Mouse (Mus musculus): ENCODE data around the gene Neu2.

The Neu2 gene

DNA sequence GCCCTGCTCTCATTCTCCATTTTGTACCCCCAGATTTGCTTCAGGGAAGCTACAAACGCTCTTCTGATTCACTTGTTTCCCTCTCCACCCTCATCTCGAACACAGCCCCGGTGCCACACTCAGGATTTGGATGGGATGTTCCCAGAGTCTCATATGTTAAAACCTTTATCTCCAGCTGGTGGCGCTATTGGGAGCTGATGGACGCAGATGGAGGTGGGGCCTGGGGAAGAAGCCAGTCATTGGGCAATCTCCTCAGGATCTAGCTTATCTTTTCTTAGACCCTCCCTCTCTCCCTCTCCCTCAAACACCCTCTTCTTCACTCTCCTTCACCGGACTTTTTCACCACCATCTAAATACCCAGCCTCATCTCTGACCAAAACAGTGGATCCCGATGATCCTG lies 31.9 kb downstream of the Neu2 start:
- peak; percentile 25 for DNase-seq (ENCODE audit: low spot score)

DNA sequence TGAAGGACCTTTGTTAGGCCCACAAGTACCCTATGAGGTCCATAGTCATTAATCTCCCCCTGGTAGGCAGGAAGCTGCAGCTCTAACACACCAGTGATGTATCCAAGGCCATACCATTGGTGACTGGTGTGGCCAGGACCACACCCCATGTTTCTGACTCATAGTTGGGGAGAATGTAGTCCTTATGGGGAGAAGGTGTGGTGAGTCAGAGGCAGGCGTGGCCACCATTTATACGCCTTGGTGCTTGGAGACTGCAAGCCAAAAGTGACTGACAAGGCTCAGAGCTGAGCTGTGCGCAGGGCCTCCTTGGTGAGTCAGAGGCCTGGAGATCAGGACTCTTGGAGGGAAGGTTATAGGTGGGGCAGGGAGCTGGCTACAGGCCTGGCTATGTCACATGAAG lies 41.3 kb downstream of the Neu2 start:
- DNase-seq (ENCODE audit: low spot score): no peak

DNA sequence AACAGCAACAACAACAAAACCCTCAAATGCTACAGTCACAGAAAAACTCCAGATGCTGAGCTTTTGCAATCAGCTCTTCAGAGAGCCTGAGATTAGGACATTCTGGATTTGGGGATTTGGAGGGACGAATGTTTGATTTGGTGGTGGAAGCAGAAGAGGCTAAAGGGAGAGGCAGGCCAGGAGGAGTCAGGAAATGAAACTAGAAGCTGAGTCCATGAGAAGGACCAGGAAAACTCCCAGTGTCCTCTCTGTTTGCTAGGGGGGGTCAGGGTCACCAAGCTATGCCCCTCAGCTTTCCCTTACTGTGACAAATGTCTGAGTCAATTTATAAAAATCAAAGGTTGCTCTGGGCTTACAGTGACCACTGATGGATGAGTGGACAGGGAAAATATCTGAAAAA lies 43.9 kb downstream of the Neu2 start:
- DNase-seq (ENCODE audit: low spot score): no peak

DNA sequence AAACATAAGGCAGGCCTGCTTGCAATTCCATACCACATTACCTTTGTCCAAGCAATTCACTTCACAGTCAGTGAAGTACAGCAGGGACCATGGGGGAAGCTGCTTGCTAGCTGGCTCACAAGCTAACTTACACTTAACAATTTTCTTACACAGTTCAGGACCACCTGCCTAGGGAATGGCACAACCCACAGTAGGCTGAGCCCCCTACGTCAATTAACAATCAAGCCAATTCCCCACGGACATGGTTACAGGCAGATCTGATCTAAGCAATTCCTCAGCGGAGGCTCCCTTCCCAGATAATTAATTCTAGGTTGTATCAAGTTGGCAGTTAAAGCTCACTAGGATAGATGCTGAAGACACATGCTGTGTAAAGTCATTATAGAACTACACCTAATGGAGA lies 53.3 kb downstream of the Neu2 start:
- DNase-seq (ENCODE audit: low spot score): no peak

DNA sequence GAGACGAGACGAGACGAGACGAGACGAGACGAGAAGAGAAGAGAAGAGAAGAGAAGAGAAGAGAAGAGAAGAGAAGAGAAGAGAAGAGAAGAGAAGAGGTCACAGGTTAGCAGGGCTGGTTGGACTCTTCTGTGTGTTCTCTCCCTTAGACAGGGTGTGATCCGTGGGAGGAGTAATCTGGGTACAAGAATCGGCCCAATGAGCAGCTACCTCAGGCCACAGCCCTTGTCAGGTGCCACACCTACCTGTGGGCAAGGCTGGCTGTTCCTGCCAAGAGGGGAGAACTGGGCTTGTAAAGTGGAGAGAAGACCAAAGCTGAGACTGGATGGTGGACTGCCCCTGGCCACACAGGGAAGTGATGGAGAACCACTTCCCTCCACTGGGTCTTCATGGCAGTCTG lies 56.1 kb downstream of the Neu2 start:
- no peak for DNase-seq (ENCODE audit: low spot score)

DNA sequence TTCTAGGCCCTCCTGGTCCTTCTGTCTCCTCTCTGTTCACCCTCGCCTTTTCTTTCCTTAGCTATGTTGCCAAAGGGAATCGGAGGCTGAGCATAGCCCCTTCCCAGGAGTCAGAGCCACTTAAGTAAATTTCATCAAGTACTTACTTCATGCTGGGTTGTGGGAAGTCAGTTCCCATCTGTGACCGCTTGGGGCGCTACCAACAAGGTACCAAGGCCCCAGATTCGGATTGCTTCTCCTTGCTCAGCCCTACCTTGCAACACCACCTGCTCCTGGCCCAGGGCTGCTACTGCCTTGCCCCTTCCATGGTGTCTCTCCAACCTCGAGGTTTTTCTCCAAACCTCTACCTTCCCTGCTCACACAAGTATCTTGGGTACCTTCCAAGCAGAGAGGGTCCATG lies 58.7 kb downstream of the Neu2 start:
- no peak for DNase-seq (ENCODE audit: low spot score)

- DNase-seq (ENCODE audit: low spot score): no peak
Observed at GRCm38 (mm10) chr1:87573261-87573660, 63.6 kb downstream of the Neu2 start.

DNA sequence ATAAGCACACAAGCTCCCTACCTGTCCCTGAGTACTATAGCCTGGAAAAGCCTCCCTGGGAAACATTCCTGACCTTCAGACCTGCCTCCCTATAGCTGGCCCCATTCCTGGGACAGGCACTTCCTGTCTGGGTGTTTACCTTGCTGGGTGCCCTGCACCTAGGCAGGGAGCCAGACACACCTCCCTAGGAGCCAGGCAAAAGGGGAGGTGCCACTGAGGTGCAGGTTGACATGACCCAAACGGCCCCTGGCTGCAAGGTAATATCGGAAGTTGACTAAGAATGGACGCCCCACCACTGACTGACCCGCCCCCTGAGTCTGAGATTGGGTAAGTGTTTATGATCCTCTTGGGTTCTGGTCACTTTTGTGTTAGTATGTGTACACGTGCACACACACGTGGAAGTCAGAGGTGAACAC lies 64.1 kb downstream of the Neu2 start, which contains the start of gene Ngef:
Gene Ngef (minus strand): TSS at position 71 of the 416 bp plus-strand sequence.
- no peak for DNase-seq (ENCODE audit: low spot score)

DNA sequence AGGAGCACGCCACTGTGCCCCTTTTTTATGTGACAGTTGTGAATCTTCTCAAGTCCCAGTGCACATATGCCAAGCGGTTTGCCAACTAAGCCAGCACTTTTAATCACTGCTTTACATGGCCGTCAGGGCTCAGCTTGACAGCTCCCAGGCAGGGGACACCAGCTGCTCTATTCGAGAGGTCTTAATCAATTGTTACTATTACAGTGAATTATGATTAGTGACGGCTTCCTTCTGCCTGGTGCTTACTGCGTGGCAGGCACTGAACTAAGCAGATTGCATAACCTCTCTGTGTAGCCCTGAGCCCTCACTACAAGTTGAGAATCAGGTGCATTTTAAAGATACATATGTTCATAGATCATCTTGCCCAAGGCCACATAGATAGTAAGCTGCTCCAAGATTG lies 64.7 kb downstream of the Neu2 start:
- DNase-seq (ENCODE audit: low spot score): no peak

DNA sequence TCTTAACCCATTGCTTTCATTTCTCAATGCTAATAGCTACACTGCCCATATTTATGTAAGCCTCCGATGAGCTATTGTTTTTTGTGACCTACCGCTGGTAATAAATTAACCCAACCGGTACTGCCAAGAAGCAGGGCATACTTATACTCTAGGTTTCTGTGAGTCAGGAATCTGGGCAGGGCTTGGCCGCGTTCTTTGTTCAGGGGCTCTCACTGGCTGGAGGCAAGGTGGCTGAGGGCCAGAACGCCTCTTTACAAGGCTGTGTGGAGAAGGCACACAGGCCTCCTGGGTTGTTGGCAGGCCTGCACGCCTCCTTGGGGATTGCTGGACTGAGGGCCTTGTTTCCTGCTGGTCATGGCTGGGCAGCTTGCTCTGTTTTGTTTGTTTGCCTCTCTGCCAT lies 65.1 kb downstream of the Neu2 start:
- DNase-seq (ENCODE audit: low spot score): no peak

DNA sequence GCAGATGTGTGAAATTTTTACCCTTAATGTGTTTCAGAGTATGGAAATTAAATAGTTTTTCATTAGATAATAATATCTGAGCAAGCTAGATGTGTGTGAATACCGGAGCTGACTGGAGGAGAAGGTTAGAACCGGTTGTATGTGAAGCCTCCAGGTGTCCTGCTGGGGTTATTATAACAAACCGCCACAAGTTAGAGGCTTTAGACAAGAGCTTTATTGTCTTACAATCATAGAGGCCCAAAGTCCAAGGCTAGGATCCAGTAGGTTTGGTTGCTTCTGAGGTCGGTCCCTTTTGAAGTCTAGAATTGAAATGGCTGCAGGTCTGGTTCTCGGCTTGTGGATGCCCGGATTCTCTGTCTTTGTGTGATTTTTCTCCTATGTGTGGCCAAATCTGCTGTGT lies 69.3 kb downstream of the Neu2 start:
- no peak for DNase-seq (ENCODE audit: low spot score)

DNA sequence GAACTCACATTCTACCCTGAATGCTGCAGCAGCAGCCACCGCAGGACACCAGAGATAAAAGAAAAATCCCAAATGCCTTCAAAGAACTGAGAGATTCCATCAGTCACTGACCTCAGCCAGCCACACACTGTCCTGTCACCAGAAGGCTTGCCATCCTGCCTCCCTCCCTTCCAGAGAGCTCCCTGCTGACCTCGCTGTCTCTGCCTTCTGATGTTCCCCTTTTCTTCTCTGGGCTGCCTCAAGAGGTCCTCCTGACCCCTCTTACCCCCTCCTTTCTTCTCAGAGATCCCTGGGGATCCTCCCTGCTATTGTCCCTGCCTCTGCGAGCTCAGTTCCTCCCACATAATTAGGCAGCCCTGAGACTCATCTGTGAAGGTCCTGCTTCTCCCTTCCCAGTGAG lies 71.1 kb downstream of the Neu2 start:
- DNase-seq (ENCODE audit: low spot score): no peak

- DNase-seq (ENCODE audit: low spot score): no peak
Observed at GRCm38 (mm10) chr1:87589162-87589561, 79.5 kb downstream of the Neu2 start.

- DNase-seq (ENCODE audit: low spot score): no peak
Observed at GRCm38 (mm10) chr1:87589980-87590379, 80.3 kb downstream of the Neu2 start.

DNA sequence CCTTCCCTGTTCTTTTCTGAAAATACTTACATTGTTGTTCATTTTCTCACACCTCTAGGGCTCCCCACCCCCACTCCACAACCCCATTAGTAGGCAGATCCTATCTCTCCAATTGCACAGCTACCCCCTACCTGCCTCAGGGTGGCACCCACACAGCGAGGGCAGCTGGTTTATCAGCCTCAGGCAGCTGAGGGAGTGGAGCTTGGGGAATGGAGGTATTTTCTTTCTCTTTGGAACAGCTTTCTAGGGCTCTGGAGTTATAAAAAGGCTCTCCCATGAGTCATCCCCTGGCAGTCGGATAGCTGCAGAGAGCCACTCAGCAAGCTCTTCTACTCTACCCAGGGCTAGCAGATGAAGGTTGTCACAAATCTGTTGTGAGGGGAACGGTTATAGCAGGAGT lies 84.6 kb downstream of the Neu2 start:
- DNase-seq (ENCODE audit: low spot score): peak; percentile 13

DNA sequence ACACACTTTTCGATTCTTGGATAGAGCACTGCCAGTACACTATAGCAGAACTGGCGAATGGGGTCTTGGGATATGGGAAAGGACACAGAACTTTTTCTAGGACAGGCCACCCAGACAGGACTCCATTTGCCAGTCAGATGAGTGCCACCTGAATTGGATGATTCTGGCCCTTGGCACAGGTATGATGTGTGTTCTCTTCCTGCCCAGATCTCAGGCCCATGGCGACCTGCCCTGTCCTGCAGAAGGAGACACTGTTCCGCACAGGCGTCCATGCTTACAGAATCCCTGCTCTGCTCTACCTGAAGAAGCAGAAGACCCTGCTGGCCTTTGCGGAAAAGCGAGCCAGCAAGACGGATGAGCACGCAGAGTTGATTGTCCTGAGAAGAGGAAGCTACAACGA lies 85.0 kb downstream of the Neu2 start:
- DNase-seq (ENCODE audit: low spot score): no peak

DNA sequence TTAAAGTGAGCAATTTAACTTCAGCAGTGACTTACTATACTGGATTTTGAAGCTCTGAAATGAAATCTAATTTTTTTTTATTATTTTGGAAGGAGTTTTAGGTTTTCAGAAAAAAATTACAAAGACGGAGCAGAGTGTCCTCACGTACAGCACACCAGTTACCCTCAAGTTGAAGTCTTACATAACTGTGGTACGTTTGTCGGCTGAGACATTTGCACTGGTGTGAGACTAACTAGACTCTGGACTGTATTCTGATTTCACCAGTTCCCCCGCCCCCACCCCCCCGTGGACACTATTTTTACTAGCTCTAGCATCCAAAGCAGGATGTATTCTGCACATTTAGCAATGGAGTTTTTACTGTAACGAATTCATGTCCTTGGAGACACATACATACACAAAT lies 90.8 kb downstream of the Neu2 start:
- no peak for DNase-seq (ENCODE audit: low spot score)

GRCm38 (mm10) chr1:87601801-87602200 lies 92.1 kb downstream of the Neu2 start:
- no peak for DNase-seq (ENCODE audit: low spot score)

DNA sequence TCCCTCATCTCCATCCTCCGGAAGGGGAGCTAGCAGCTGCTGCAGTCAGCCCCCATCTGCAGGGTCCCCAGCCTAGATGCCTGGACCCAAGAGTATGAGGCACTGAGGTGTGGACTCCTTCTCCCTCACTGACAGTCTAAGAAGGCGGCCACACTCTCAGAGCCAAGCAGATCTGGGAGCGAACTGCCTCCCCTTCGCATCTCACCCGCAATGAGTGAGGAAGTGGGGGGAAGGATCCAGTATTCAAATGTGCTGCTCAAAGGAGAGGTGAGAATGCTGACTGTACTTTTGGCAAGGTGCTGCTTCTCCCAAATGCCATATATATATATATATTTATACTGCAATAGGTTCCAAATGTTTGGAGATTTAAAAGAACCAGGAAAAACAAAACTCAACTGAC lies 93.7 kb downstream of the Neu2 start:
- no peak for DNase-seq (ENCODE audit: low spot score)

GRCm38 (mm10) chr1:87605296-87605695 lies 95.6 kb downstream of the Neu2 start:
- no peak for DNase-seq (ENCODE audit: low spot score)

DNA sequence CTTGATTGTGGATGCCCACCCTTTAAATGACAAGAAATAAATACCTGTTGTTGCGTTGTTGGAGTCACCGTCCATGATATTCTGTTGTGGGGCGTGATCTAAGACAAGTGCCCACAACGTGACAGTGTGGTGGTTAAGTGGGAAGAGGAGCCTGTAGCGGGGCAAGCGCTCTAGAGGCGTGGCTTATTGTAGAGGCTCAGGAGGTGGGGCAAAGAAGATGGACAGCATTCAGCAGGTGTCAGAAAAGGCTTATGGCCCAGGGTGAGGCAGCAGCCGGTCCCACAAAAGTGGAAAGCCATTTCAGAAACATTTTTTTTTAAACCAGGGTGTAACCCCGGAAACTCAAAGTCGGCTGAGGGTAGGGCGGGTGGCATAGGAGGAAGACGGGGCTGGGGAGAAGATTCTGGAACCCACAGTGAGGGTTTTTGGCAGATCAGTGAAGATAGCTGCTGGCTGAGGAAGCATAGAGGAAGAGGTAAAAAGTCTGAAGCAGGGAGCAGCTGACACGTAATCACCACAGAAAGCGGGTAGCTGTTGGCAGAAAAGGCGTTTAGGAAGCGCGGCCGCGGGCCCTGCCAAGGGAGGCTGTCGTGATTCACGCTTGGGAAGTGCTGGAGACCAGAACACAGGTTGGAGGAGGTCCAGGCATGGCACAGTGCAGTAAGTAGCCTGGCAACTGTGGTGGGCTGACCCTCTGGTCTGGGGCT lies 97.8 kb downstream of the Neu2 start:
- peak; percentile 42 for DNase-seq (ENCODE audit: low spot score)

- DNase-seq (ENCODE audit: low spot score): no peak
Observed at GRCm38 (mm10) chr1:87608416-87609046, 98.8 kb downstream of the Neu2 start.

GRCm38 (mm10) chr1:87614576-87615295 lies 105.0 kb downstream of the Neu2 start:
- DNase-seq (ENCODE audit: low spot score): no peak
